Mouse (Mus musculus) activated CD4-positive, CD25-positive, alpha-beta regulatory T cell, adult 4 months (primary cell): ENCODE results near the gene Vmn2r113. TPM values are rescaled to one million over a fixed set of nuclear protein-coding genes. Genes with fewer than 3 reads are reported as not detected.
"Not testable (repeated sequence)": the region's sequence is repeated elsewhere in the genome, so short reads cannot be mapped to it uniquely, and the experiment has no call there.

Experiments used
- ATAC-seq: one replicate; pipeline ENCODE4 v1.8.0; 2017
- polyA plus RNA-seq, 2 experiments: library from polyadenylated mRNA; unstranded; fragments of 100-300 nt; shearing (Covaris generic); gene quantifications; one replicate each; pipeline ENCODE4 v1.2.1; 2017

Vmn2r113 gene
- polyA plus RNA-seq = under 1 TPM in 1 of 2 experiments, not detected in 1; 0.04 TPM

GRCm38 (mm10) chr17:22942684-22943083 lies at the start of gene Vmn2r113:
Gene Vmn2r113 (plus strand): TSS chr17:22942984.
- not testable (repeated sequence) for ATAC-seq

Other genes with a start within 250 kb of the Vmn2r113 start
- gene Zfp945, start 75.8 kb upstream of the Vmn2r113 start, polyA plus RNA-seq = 10 to 100 TPM; 16.2 to 21.3 TPM
- not detected for gene Vmn2r-ps130, start 118.2 kb downstream of the Vmn2r113 start, polyA plus RNA-seq